Mouse (Mus musculus) embryo, embryonic 10 days (tissue): Measurements from ENCODE around the gene Tmem102.

ENCODE experiments used
- DNase-seq: peaks from one replicate; pipeline ENCODE4 v3.0.0-alpha.2; 2015; ENCODE audit warnings: low spot score

Gene Tmem102

GRCm38 (mm10) chr11:69804972-69805909, at the start of gene Tmem102:
Gene Tmem102 (minus strand): TSS chr11:69805624.
- peak; percentile 42 for DNase-seq

GRCm38 (mm10) chr11:69854680-69855079, 49.3 kb upstream of the Tmem102 start:
- no peak for DNase-seq

GRCm38 (mm10) chr11:69853994-69854393, 48.6 kb upstream of the Tmem102 start:
- no peak for DNase-seq

GRCm38 (mm10) chr11:69850754-69851153, 45.3 kb upstream of the Tmem102 start:
- no peak for DNase-seq

GRCm38 (mm10) chr11:69849884-69850283, 44.5 kb upstream of the Tmem102 start:
- no peak for DNase-seq

GRCm38 (mm10) chr11:69849128-69849527, 43.7 kb upstream of the Tmem102 start:
- no peak for DNase-seq

GRCm38 (mm10) chr11:69848021-69848420, 42.6 kb upstream of the Tmem102 start:
- DNase-seq: no peak

- no peak for DNase-seq
Observed at GRCm38 (mm10) chr11:69846738-69847688, 41.6 kb upstream of the Tmem102 start.

GRCm38 (mm10) chr11:69846198-69846680, 40.8 kb upstream of the Tmem102 start, which contains the start of gene Plscr3:
Gene Plscr3 (plus strand): TSS chr11:69846376.
- DNase-seq: peak; percentile 97

- no peak for DNase-seq
Observed at GRCm38 (mm10) chr11:69838714-69839104, 33.3 kb upstream of the Tmem102 start.

- DNase-seq: peak; percentile 98
Observed at GRCm38 (mm10) chr11:69837952-69838713, 32.7 kb upstream of the Tmem102 start, which contains the start of gene Tmem256. Gene Tmem256 (plus strand): TSS chr11:69838514.

- DNase-seq: no peak
Observed at GRCm38 (mm10) chr11:69837604-69837951, 32.2 kb upstream of the Tmem102 start, which contains the start of gene Nlgn2. Gene Nlgn2 (minus strand): TSS chr11:69837784.

GRCm38 (mm10) chr11:69836703-69837576, 31.5 kb upstream of the Tmem102 start:
- peak; percentile 65 for DNase-seq

GRCm38 (mm10) chr11:69835966-69836335, 30.5 kb upstream of the Tmem102 start:
- DNase-seq: no peak

GRCm38 (mm10) chr11:69835326-69835965, 30.0 kb upstream of the Tmem102 start:
- DNase-seq: peak; percentile 69

- peak; percentile 46 for DNase-seq
Observed at GRCm38 (mm10) chr11:69834001-69834549, 28.7 kb upstream of the Tmem102 start.

- DNase-seq: no peak
Observed at GRCm38 (mm10) chr11:69833554-69833953, 28.1 kb upstream of the Tmem102 start.

GRCm38 (mm10) chr11:69828832-69829231, 23.4 kb upstream of the Tmem102 start:
- no peak for DNase-seq

- no peak for DNase-seq
Observed at GRCm38 (mm10) chr11:69823456-69823855, 18.0 kb upstream of the Tmem102 start.

- DNase-seq: no peak
Observed at GRCm38 (mm10) chr11:69822080-69822479, 16.7 kb upstream of the Tmem102 start, which contains the start of gene Spem1. Gene Spem1 (minus strand): TSS chr11:69822180.
